ENCODE assay signal across 8 mouse cellular contexts in genomic region chr3:109340274-109341070, GRCm38 (mm10). TPM values are rescaled to one million over a fixed set of nuclear protein-coding genes. Genes with fewer than 3 reads are reported as not detected.
DNase-seq lines count a peak whose midpoint lies in the region; ATAC-seq and TF ChIP-seq lines count a peak whose summit lies in the region.

Vav3 (plus strand) TSS chr3:109340653.

- intact Hi-C loops in gastrocnemius, postnatal 14 days (cut with DNase I; ENCODE audit: low total_unique reads) = loop anchor here (10.0 kb wide), 2 partner anchors 144 to 166 kb away; no protein-coding TSS in a partner anchor
- intact Hi-C loops in left cerebral cortex, postnatal 4 days (cut with DNase I) = loop anchor here (5.0 kb wide), 1 partner anchor 168 kb away; no protein-coding TSS in a partner anchor

- in situ Hi-C loops in Patski (cut with MboI; ENCODE audit: low pct_unique_long_range_greater_than_20kb) = loop anchor here (10.0 kb wide), 1 partner anchor 144 kb away; no protein-coding TSS in a partner anchor

- CTCF ChIA-PET in Patski (lab: Charles Lee) = interaction anchor here (0.8 to 1.3 kb wide), 4 partner anchors 14 to 169 kb away, joined by 3 to 5 read pairs (median 3); no protein-coding TSS in a partner anchor

- ATAC-seq in Patski = peak; percentile 94
- ATAC-seq in common myeloid progenitor, adult 5-6 weeks (replicated peaks; ENCODE audit: low read depth, poor library complexity, severe bottlenecking) = peak; percentile 34

- no peak for TF ChIP-seq CTCF in Patski (IDR thresholded peaks at IDR 0.05)

- DNase-seq in Patski (ENCODE audit: low read depth, low spot score) = no peak
- peak; percentile 73 for DNase-seq in gastrocnemius, postnatal 14 days
- DNase-seq in induced T-regulatory cell, adult 2 months (ENCODE audit: low read depth) = peak; percentile 67
- DNase-seq in left cerebral cortex, postnatal 4 days = peak; percentile 53
- DNase-seq in mesoderm, embryonic 11.5 days (ENCODE audit: low read depth, low spot score) = peak; percentile 57
- DNase-seq in right cerebral cortex, postnatal 14 days = peak; percentile 57
- peak; percentile 49 to 60 for DNase-seq in urinary bladder, postnatal 4 days (ENCODE audit: low spot score in 2 of 2)

- no peaks in the 10 kb centered on the region for H3K27me3 ChIP-seq in Patski

- POLR2A ChIA-PET in Patski (lab: Charles Lee) = interaction anchor here (0.6 to 0.8 kb wide), 3 partner anchors 13 to 34 kb away, joined by 3 to 4 read pairs (median 3); no protein-coding TSS in a partner anchor

RNA-seq across cellular contexts. Expression of gene Vav3, which starts in this region (rescaled TPM):
- 8.1 TPM for polyA plus RNA-seq in Patski (2021)
- 50.2 and 68.2 TPM in 2 replicates for total RNA-seq in common myeloid progenitor, adult 5-6 weeks (2017)
- total RNA-seq in gastrocnemius, postnatal 14 days (2021) = 1 to 10 TPM; 2.9 to 4.6 TPM
- total RNA-seq in left cerebral cortex, postnatal 4 days (2021) = 1 to 10 TPM; 6.2 to 8.4 TPM
